Mouse (Mus musculus): ENCODE data around the gene Cfap298.

Gene Cfap298

GRCm38 (mm10) chr16:90934687-90935328, at the start of gene Cfap298:
Gene Cfap298, minus strand, starts transcription at chr16:90935114.
- peak; percentile 93 for DNase-seq

- DNase-seq = no peak
These were observed 36.1 kb upstream of the Cfap298 start for GRCm38 (mm10) chr16:90971004-90971403.

GRCm38 (mm10) chr16:90966241-90966640, 31.3 kb upstream of the Cfap298 start:
- no peak for DNase-seq

- DNase-seq = no peak
These were observed 29.4 kb upstream of the Cfap298 start for GRCm38 (mm10) chr16:90964302-90964701.

DNA sequence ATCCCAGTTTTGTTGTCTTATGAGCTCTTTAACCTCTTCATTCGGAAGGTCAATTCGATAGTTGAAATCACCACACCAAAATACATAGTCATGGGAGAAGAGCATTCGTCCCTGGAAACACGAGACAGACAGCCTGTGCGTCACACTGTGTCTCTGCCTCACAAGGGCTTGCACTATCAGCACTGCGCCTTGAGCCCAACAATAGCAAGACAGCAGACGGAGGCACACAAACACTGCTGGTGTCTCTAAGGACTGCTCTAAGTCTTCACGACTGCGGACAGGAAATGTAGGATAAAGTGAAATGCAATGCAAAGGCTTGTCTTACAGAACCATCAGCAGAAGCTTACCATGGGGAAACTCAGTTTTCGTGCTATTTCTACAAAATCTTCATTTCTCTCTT, 29.0 kb upstream of the Cfap298 start:
- no peak for DNase-seq

GRCm38 (mm10) chr16:90963231-90963630, 28.3 kb upstream of the Cfap298 start:
- DNase-seq = no peak

- no peak for DNase-seq
These were observed 23.6 kb upstream of the Cfap298 start for GRCm38 (mm10) chr16:90958301-90959085.

- no peak for DNase-seq
These were observed 20.6 kb upstream of the Cfap298 start for GRCm38 (mm10) chr16:90955494-90955893.

- DNase-seq = no peak
These were observed 18.9 kb upstream of the Cfap298 start for GRCm38 (mm10) chr16:90953770-90954169.

GRCm38 (mm10) chr16:90953147-90953546, 18.2 kb upstream of the Cfap298 start:
- DNase-seq = no peak

GRCm38 (mm10) chr16:90950354-90950963, 15.5 kb upstream of the Cfap298 start:
- no peak for DNase-seq

DNA sequence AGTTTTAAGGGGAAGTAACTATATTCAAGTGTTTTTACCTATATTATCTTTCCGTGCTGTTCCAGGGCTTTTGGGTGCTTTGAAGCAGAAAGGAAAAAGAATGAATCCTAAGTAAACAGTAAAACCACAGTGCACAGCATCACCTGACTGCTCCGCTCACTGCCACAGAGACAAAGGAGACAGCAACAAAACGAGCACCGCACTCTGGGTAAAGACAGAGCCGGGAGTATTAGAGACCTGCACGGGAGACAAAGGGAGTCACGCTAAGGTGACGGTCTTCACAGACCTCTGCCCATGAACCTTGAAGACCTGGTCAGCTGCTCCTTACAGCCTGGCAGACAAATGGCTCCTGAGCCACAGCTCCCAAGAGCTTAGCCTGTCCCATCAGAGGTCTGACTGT, 12.1 kb upstream of the Cfap298 start:
- DNase-seq = no peak

DNA sequence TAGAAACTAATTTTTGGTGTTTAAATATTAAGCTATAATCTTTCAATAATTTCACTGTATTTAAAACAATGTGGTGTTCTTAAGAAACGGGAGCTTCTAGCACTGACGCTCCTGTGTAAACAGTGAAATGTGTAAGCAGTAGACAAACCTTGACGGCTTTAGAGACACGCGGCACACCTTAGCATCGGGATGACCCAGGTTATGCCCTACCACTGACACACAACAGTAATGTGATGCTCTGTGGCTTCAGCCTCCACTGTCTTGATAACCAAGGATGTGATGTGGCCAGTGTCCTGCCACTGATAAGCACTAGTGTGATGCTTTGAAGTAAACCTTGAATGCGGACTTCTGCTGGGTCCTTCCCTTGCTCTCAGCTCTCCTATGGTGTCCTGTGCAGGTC, 6.3 kb upstream of the Cfap298 start:
- DNase-seq = no peak

DNA sequence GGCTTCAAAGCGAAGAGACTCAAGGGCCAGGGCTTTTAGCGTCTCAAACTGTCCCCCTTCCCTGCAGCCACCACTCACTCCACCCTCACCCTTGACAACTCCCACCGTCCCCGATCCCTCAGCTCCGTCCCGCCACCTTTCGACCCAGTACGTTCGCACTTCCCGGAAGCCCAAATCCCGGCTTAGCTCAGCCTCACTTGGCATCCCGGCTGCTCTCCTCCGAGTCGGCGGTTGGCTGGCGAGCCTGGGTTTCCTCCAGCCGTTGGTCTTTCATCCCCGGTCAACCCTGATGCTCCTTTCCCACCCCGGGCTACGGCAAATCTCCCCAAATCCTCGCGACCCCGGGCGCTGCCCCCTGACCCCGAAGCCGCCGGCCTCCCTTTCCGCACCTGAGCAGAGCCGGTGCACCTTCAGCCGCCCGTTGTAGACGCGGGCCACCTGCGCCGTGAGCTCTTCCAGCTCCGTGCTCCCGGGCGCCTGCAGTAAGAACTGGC, 674 bp downstream of the Cfap298 start:
- peak; percentile 66 for DNase-seq

- no peak for DNase-seq
These were observed 1.3 kb downstream of the Cfap298 start for GRCm38 (mm10) chr16:90933534-90934176.

DNA sequence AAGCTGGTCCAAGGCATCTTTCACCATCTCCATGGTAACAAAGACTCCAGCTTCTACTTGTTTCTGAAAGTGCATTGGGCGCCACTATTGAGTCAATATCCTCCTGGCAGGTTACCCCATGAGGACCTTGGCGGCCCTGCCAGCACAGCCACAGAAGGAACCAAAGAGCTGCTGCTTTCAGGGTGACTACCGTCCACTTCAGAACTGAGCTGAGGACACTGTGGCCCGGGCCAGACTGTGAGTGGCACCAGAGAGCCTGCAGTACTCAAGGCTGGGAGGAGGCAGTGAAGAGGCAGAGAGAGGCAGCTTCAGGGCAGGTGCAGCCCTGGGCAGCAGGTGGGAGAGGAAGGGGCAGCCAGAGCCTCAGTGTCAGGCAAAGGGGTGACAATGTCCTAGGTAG, 7.5 kb downstream of the Cfap298 start:
- DNase-seq = no peak

DNA sequence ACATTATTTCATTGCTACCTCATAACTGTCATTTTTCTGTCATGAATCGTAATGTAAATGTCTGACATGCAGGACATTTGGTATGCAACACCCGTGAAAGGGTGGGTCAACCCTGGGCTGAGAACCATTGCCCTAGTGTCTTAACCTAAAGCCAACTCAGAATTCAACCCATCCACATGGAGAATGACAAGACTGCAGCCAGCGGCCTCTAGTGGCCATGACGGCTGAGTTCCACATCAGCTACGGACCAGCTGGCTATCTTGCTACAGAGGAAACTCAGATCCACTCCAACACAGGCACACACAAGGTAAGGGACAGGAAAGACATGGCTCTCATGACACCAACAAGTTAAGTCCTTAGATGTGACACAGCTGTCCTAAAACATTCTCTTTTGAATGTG, 9.5 kb downstream of the Cfap298 start:
- peak; percentile 70 for DNase-seq

DNA sequence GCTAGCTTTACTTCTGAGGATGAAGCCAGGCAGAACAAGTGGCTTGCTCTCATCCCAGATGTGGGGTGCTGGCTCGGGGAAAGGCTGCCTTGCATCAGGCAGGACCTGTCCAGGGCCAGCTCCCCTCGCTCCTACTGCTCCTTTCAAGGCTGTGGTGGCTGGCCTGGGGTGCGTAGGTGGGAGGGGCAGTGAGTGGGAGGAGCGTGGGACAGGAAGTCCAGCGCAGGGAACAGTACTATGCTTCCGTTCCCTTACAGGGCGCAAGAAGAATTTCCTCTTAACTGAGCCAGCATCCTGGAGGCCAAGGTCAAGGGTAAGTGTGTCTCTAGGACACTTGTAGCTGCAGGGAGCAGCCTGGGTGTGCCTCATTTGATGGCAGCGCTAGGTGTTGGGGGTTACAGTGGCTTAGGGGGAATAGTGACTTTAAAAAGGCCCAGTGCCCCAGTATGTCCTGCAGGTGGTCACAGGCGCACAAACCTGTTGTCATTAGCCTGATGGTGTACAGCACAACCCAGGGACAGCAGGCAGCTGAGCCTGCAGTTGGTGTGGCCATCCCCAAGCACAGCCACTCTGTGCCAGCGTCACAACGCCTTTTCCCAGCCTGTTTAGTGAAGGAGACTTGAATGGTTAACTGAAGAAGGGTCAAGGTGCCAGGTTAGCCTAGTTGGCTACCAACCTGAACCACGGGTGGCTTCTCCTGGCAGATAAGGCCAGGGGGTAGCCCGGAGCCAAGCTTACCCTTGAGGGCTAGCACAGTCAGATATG, 10.1 kb downstream of the Cfap298 start:
- DNase-seq = peak; percentile 53

- DNase-seq = no peak
These were observed 13.3 kb downstream of the Cfap298 start for GRCm38 (mm10) chr16:90921471-90922159.

- no peak for DNase-seq
These were observed 17.8 kb downstream of the Cfap298 start for GRCm38 (mm10) chr16:90917156-90917555.

GRCm38 (mm10) chr16:90916040-90916481, 18.9 kb downstream of the Cfap298 start:
- DNase-seq = peak; percentile 71

DNA sequence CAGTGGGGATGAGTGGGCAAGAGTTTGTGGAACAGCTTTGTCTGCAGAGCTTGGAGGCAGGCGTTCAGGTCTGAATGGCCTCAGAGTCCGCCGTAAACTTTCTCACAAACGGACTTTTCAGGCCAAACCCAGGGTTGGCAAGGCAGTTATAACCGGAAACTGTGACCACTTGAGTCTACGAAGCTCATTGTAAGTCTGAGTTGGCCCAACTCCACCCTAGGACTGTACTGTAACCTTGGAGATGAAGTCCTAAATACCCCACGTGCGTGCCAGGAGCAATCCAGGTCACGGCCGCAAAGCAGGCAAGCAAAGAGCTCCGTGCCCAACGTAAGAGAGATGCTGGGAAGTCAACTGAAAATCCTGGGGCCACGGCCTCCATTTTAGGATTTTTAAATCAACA, 23.1 kb downstream of the Cfap298 start:
- peak; percentile 40 for DNase-seq

Data from kidney, adult 9 months (tissue).